Mouse (Mus musculus) c-Kit-negative CD71-positive TER-119-positive erythroid progenitor cells, embryonic 14.5 days (primary cell): ENCODE measurements around the gene Ube2h.
"Not testable (repeated sequence)": the region's sequence is repeated elsewhere in the genome, so short reads cannot be mapped to it uniquely, and the experiment has no call there.

ENCODE experiments used
- DNase-seq: peaks from one replicate; pipeline ENCODE4 v3.0.0-alpha.2; 2013; ENCODE audit warnings: low read depth, low spot score

Ube2h gene

GRCm38 (mm10) chr6:30245397-30245796, 58.9 kb downstream of the Ube2h start:
- no peak for DNase-seq

DNA sequence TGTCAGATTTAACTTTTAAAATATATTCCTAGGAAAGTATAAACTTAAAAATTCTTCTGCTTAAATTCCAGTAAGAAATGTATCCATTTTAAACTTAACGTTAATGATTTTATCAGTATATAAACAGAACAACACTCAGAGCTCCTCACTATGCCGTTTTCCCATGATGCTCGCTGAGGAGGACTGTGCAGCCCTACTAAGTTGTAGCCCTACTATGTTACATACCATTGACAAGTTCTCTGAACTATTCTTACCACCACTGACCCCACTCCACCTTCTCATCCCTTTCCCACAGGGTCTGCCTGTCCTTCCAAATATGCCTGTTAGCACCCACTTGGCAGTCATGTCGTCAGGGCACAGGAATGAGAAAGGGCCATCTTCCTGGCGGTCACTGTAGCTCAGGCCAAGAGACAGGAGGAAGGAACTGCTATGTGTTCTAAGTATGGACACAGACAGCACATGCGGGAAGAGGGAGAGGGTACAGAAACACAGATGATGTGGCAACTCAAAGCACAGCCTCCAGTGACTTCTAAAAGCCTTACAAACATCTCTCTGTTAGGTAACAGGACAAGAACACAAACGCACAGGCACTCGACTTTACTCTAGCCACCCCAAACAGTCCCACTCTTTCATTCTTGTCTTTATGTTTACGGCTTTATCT, 60.9 kb downstream of the Ube2h start:
- DNase-seq, result no peak

- no peak for DNase-seq
These were observed 61.4 kb downstream of the Ube2h start for GRCm38 (mm10) chr6:30242928-30243327.

DNA sequence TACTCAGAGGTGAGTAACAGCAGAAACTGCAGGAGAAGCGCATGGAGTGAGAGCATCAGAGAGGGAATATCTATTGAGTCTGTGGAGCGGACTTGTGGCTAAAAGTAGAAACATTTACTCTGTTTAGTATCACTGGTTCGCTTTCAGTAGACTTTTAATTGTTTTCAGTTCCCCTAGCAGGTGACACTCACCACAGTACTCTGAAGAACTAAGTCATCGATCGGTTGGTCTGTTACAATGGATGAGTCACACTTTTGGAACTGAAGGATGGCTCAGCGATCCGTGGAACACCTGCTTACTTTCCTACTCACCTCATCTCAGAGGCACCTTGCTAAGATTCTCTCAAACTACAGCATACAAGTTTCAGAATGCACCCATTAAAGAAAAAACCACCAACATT, 64.2 kb downstream of the Ube2h start:
- DNase-seq, result no peak

DNA sequence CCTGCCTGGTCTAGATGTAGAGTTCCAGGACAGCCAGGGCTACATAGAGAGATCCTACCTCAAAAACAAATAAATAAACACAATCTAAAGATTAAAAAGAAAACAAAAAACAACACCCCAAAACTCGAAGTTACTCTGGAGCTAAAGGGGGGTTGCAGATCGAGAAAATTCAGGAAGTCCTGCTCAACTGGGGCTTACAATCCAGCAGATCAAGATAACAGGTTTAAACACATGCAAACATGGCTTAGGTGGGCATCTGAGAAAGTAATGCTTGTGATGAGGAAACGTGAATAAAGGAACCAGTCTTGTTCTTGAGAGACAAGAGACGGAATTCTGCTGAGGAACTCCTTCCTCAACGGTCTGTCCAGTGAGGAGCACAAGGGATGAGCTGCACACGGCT, 65.1 kb downstream of the Ube2h start:
- no peak for DNase-seq

- DNase-seq, result no peak
These were observed 66.3 kb downstream of the Ube2h start for GRCm38 (mm10) chr6:30238079-30238478.

- no peak for DNase-seq
These were observed 67.8 kb downstream of the Ube2h start for GRCm38 (mm10) chr6:30236564-30236963.

DNA sequence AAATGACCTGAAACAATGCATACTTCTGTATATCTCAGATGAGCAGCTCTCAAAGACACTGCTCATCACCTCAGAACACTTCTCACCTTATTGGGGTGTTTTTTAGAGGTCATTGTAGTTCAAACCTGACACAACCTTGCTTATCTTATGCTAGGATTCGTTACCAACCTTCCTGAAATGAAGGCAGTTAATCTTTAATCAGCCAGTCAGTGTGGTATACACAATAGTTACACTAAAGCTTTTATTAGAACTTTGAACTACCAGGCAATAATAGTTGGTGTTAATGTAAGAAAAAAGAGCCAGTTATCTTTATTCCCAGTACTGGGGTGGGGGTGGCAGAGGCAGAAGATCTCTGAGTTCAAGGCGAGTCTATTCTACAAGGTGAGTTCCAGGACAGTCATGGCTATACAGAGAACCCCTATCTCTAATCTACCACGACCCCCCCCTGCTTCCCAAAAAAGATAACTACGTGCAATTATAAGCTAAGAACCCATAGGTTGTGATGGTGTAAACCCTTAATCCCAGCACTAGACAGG, 72.5 kb downstream of the Ube2h start:
- no peak for DNase-seq

DNA sequence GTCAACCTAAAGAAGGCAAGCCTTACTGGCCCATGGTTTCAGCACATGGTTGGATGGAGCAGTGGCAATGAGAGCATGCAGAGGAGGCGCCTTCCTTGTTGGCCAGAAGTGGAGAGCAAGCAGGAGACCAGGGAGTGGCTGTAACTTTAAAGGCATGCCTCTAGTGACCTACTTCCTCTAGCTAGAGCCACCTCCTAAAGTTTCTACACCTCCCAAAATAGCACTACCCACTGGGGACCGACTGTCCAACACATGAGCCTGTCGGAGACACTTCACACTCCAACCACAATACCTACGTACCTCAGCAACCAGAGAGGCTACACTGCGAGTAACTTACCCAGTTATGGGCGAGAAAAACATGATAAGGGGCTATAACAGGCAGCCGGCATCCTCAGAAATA, 74.1 kb downstream of the Ube2h start:
- DNase-seq, result no peak

DNA sequence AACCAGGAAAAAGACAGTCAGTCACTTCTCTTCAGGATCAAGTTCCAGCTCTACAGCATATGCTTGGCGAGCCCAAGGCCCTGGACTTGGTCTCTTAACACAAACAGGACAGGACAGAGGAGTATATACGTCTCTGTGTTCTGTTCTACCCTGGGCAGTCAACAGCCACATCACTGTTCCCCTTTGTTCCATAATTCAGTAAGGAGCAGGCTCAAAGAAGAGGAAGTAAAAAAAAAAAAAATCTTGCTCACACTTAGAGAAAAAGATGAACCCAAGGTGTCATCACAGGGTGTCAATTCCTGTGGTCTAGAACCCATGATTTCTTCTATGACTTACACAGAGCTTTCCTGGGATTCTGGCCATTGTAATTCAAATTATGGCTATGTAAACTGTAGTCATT, 75.4 kb downstream of the Ube2h start:
- DNase-seq, result no peak

DNA sequence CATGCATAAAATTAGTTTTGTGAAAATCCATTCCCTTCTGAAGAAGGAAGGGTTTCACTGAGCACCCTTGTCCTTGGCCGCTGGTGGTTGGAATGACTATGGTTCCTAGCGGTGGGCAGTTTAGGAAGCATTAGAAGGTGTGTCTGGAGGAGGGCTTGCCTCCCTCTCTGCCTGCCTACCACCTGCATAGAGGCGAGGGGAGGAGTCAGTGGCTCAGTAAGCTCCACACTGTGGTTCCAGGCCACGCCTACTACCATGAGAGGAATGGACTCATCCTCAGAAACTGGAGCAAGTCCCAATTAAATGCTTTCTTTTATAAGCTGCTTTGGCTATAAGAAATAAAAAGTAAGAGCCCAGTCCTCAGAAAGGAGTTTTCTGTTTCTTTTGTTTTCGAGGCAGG, 76.0 kb downstream of the Ube2h start:
- no peak for DNase-seq

DNA sequence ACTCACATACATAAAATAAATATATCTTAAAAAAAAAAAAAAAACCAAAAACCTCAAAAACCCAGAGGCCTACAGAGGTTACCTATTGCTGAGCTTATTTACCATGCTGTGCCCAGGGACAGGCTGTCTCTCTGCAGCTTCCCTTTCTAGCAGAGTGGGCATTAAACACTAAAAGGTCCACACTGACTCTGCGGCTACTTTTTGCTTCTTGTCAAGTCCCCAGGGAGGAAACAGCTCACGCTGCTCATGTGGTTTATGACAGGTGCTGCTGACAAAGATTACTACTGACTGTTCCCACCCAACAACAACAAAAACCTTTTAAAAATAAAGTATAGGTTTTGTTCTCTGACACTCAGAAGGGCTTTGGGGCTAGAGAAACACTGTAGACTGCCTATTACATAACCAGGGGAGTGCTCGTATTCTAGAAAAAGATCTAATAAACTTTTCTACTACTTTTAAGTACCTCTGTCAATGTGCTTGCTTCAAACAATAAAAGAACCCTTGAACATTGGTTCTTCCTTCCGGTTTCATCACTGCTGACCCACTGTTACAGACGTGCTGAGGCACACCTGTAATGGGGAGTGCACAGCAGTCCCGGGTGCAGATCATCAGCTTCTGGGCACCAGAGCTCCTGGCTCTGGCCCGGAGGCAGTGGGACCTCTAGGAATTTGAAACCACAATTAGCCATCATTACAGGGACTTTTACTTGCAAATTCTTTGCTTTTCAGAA, 77.2 kb downstream of the Ube2h start:
- DNase-seq, result no peak

DNA sequence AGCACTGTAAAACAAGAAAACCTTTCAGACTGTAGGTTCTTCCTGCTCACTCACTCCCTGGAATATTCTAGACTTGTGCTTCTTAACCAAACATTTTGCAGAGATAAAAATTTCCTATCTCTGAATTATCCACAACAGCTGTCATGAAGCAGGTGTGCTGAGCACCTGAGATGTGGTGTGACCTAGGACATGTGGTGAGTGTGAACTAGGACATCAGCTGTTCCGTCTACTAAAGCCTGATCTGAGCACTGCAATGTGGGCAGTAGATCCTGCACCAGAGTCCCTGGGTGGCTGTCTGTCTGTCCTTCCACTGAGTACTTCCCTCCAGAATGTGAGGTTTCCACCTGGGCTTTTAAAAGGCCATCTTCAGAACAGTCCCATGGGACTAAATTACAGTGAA, 79.6 kb downstream of the Ube2h start:
- DNase-seq, result no peak

DNA sequence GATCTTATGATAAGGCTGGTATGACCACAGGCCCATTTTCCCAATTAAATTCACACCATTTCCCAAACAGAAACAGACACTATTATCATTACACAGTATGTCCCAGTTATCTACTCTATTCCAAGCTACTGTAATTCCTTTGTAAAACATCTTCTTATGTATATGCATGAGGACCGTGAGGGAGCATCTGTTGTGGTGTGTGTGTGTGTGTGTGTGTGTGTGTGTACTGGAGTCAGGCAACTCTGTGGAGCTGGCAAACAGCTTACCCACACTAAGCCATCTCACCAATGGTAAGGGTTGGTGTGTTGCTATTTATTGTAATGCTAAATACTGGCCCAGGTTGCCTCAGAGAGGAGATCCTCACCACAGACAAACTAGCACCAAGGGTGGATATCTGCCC, 82.0 kb downstream of the Ube2h start:
- no peak for DNase-seq

- no peak for DNase-seq
These were observed 86.8 kb downstream of the Ube2h start for GRCm38 (mm10) chr6:30217581-30217980.

DNA sequence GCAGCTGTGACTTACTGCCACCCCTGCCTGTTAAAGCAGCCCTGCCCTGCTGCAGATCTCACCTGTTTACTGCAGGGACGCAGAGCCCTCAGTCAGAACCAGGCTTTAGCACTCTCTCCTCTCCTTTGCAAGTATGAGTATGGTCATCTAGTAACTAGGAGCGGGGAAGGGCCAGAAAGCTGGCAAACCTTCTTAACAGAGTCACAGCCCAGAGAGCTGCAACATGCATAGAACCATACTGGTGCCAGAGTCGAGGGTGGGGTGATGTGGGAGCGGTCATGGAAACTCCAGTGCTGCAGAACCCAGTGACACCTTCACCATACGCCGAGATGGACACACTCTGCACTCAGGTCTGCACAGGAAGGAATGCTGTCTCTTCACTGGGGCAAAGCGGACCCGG, 91.9 kb downstream of the Ube2h start:
- no peak for DNase-seq

DNA sequence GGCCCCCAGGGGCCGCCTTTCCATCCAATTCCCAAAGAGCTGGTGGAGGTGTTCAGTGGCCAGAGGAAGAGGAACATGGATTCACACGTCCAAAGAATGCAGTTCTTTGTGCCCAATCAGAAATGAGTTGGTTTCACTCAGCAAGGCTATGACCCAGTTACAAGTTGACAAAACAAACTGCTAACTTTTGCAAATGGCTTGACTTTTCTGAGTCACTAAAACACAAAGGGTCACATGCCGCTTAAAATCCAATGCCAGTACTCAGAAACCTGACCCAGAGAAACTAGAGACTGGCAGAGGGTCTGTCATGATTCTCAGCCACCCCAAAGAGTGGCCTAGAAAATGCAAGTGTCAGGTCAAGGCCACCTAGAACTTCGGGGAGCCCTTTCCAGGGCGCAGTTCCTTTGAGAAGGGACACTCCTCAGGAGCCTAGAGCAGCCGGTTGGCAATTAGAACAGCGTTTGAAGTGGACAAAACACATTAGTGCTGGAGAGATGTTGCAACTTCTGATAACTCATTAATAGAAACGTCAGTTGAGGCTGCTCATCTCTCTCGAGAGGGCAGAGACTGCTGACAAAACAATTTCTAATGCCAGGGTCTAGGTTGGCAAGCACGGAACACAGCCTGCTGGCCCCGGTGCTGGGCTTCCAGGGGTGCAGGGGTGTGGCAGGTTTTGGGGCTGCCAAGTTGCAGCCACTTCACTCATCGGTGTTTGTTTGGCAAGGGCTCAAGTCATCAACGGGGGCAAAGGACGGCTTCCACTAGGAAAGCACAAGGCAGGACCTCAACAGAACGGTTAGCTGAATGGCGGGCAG, 92.5 kb downstream of the Ube2h start:
- no peak for DNase-seq

DNA sequence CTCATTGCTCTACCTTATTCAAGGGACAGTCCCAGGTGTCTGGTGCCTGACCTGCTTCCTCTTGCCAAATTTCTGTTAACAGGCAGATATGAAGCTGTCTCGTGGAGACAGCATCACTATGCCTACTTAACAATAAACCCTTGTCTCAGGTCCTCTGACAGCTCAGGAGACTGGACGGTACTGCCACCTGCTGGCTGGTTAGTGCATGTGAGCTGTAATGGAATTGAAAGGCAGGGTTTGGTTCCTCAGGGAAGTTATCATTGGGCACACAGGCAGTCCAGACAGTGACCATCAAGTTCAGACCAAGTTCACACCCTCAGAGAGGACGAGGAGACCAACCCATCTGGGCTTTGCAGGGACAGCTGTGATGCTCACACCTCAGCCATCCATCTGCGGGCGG, 93.6 kb downstream of the Ube2h start:
- peak; percentile 60 for DNase-seq

DNA sequence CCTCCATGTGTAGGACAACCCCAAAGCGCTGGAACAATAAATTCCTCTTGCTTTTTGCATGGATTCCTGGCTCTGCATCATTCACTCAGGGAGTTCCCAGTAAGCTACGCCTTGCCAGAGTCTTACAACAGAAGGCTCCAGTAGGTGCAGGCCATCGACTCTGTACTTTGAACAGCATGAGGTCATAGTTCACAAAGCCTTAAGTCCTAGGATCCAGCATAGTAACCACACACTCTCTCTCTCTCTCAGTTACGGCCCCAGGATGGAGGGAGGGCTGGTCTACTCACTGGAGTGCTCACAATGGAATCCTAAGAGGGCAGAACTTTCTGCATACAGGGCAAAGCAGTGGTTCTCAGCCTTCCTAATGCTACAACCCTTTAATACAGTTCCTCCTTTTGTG, 95.5 kb downstream of the Ube2h start:
- DNase-seq, result no peak

DNA sequence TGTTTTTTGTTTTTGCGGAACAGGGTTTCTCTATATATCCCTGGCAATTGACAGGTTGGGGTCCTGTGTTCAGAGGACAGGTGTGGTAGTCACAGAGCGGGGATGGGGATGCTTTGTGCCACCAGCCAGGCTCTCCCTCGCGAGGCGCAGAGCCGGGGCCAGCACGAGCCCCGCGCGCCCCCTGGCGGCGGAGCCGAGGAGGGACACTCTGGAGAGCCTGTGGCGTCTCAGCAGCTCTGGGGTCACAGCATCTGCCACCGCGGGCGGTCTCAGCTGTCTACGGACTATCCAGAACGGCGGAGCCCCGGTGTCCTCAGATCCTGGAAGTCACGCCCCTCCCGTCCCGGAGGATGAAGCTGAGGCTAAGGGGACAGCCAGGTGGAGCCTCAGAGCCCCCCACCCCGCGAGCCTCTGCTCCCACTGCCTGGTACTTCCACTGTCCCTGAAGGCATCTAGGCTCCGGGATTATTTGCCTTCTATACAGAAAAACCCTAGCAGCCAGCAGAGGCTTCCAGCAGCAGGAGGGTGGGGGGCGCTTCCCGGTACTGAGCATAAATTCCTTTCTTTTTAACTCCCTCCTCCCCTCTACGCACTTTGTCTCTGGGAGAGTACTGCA, 98.6 kb downstream of the Ube2h start:
- peak; percentile 50 for DNase-seq

- not testable (repeated sequence) for DNase-seq
These were observed 99.2 kb downstream of the Ube2h start for GRCm38 (mm10) chr6:30205180-30205538.
